Mouse (Mus musculus) layer of hippocampus, adult 6 months (tissue): ENCODE data around the gene Olfr573-ps1. TPM values are rescaled to one million over a fixed set of nuclear protein-coding genes. Genes with fewer than 3 reads are reported as not detected.

Source experiments
- long read RNA-seq, 2 experiments: library from polyadenylated mRNA; unstranded; transcript quantifications; one replicate each; pipeline ENCODE4 v2.0.0; 2019 to 2020
- polyA plus RNA-seq: library from polyadenylated mRNA; unstranded; fragments of <200 nt; fragmentation: Nextera tagmentation; gene quantifications from 2 replicates; pipeline ENCODE4 v1.2.3, GENCODE M21; 2021

Gene Olfr573-ps1
- polyA plus RNA-seq, result not detected in 2 replicates
- long read RNA-seq, experiment 1, result 0 reads
- long read RNA-seq, experiment 2, result 0 reads

DNA sequence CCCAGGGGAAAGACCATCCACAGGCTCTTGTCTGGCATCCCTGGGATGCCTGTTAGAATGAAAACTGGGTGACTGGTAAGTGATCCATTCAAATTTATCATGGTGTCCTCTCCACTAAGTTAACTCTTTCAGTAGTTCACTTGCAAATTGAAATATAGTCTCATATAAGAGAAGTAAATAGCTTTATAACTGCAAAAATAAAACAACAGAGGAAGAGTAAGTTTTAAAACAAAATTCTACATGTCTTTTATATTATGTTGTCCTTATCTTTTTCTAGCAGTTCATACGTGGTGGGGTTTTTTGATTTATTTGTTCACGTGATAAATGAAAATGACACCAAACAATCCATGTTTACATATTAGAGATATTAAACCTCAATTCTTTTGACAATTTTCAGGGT, at the start of gene Olfr573-ps1:
Gene Olfr573-ps1 (minus strand): TSS at position 101 of the 400 bp plus-strand sequence.

DNA sequence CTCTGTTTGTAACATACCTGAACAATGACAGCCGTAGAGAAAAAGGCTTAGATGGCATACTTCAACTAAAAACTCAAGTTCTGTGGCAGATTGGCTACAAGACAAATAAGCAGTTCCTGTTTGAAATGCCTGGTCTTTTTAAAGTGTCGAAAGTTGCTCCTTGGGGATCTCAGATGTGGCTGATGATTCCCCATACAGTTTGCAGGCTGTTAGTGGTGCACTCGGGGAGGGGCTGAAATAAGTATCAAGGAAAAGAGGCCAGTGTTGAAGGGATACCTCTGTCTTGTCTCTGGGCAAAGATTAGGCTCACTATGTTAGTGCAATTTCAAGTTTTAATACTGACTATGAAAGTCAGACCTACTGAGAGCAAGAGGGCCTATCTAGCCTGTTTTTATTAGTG, 46.8 kb upstream of the Olfr573-ps1 start, which contains the start of gene Olfr578:
Gene Olfr578 (minus strand): TSS at position 101 of the 400 bp plus-strand sequence.

DNA sequence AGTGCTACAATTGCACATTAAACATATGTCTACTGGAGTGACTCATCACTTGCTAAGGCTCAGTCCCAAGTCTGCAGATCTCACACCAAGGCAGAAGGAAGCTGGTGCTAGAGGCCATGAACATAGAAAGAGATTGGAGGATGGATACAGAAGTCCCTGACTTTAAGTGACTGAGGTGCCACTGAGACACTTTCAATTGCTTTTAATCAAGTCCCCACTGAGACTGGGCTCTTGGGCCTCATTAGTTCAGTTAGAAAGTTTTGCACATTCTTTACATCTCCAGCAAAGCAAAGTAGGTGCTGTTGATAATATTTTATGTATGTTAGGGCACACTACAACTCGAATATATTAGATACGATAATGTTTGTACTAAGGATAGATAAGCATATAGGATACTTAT, 33.5 kb upstream of the Olfr573-ps1 start, which contains the start of gene Olfr577:
Gene Olfr577 (minus strand): TSS at position 101 of the 400 bp plus-strand sequence.

DNA sequence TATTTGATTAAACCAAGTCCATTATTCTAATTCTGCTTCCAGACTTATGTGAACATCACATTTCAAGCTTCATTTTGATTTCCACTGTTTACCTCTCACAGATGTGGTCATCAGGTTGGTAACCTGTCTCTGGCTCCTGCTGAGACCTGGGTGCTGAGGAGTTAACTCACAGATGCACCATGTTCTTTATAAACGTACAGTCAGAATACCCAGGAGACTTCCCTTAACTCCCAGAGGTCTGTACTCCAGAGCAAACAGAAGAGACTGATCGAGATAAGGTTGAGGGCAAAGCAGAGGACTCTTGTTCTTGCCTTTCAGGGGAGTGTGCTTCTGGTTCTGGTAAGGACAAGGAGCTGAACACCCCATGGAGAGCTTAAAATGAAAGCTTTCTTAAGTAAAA, 20.0 kb upstream of the Olfr573-ps1 start, which contains the start of gene Olfr576:
Gene Olfr576 (plus strand): TSS at position 301 of the 400 bp plus-strand sequence.

DNA sequence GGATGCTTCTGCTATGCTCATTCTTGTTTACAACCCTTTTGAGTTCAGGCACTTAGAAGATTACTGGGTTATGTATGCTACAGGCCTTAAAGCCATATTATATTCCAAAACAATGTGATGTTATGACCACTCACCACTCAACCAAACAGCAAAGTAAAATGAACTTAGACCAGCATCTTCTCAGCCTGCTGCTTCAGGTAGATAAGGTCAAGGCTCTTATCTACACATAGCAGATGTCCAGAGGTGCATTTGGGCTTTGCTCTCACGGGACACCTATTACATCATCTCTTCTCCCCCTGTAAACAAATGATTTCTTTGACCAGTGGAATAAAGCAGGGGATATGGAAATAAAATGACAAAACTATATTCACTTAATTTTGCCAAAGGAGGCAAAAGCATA, 16.2 kb upstream of the Olfr573-ps1 start, which contains the start of gene Olfr575:
Gene Olfr575 (minus strand): TSS at position 183 of the 400 bp plus-strand sequence.

DNA sequence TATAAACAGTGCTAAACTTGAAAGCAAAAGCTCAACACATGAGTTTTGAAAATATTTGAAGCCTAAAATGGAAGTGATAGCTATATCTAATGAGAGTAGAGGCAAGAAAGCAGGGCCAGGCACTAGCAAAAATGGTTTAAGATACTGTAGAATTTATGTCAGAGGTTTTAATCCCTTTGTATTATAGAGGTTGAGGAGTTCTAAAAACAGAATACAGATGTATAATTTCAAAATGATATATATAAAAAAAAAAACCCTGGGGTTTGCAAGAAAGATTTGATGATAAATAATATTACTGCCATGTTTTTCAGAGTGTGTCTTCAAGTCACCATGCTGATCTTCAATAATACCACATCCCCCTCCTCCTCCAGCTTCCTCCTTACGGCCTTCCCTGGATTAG, 5.8 kb upstream of the Olfr573-ps1 start, which contains the start of gene Olfr574:
Gene Olfr574 (plus strand): TSS at position 301 of the 400 bp plus-strand sequence.

DNA sequence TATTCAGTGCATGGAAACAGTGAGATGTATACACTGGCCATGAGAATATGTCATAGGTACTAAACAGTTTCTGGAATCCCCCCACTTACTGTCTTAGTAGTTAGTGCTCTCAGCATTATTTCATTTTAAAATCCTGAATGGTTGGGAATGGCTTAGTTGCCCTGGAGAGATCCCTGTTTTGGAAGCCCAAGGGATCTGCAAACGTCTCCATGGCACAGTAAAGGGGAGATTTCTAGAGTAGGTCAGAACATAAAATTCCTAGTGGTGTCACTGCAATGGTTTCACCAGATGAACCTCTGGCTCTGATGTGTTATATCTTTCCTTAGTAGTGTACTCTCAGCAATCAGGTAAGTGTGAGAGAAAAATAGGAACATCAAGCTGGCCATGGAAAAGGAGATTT, 18.3 kb downstream of the Olfr573-ps1 start, which contains the start of gene Olfr572:
Gene Olfr572 (plus strand): TSS at position 301 of the 400 bp plus-strand sequence.

DNA sequence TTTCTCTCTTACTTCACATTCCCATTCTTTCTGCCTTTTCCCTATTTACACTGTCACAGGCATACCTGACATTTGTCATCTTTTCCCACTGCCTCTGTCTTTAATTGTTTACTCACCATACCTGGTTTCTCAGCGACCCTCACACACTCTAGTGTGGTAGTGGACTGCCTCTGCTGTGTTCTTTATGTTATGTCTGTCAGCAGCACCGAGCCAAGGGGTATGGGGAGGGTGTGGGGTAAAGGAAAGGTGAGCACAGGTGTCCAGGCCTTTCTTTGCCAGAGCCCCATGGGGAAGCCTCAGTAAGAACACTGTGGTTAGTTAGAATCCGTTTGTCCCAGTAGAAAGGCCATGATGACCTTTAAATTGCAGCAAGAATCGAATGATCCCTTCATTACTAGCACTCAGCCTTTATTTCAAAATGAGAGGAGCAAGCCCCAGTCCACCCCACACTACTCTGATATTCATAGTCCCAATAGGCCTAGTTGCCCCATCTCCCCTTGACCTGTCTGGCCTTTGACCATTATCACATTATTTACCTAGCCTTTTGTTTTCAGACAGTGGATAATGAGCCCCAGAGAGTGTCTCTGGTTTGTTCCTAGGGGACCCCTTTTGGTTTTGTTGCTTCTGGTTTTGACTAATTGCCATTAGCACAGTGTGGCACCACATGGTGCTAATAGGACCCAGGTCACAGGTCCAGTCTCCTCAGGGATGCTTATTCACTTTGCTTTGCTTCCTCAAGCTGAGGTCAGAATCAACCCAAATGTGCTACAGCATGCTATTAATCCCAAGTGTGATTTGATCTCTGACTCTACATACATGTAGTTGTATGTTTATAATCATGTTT, 25.1 kb downstream of the Olfr573-ps1 start, which contains the start of gene Olfr571:
Gene Olfr571 (minus strand): TSS at position 505 of the 844 bp plus-strand sequence.

Other genes starting within 250 kb of the Olfr573-ps1 start
- gene Olfr557, start 246.7 kb downstream of the Olfr573-ps1 start, polyA plus RNA-seq, result not detected in 2 replicates
- gene Olfr558, start 240.4 kb downstream of the Olfr573-ps1 start, polyA plus RNA-seq, result 0.10 and 0.13 TPM in 2 replicates
- gene Olfr33, start 223.5 kb downstream of the Olfr573-ps1 start, polyA plus RNA-seq, result not detected in 2 replicates
- not detected in 2 replicates for gene Olfr559, start 215.1 kb downstream of the Olfr573-ps1 start, polyA plus RNA-seq
- not detected in 2 replicates for gene Olfr560, start 183.2 kb downstream of the Olfr573-ps1 start, polyA plus RNA-seq
- gene Olfr78, start 183.1 kb downstream of the Olfr573-ps1 start, polyA plus RNA-seq, result not detected in 2 replicates
- not detected in 2 replicates for gene Olfr561, start 171.4 kb downstream of the Olfr573-ps1 start, polyA plus RNA-seq
- gene Olfr564, start 139.1 kb downstream of the Olfr573-ps1 start, polyA plus RNA-seq, result not detected in 2 replicates
- gene Olfr566, start 83.8 kb downstream of the Olfr573-ps1 start, polyA plus RNA-seq, result not detected in 2 replicates
- gene Olfr568, start 65.5 kb downstream of the Olfr573-ps1 start, polyA plus RNA-seq, result not detected in 2 replicates
- not detected in 2 replicates for gene Olfr569, start 51.7 kb downstream of the Olfr573-ps1 start, polyA plus RNA-seq
- gene Olfr570, start 48.0 kb downstream of the Olfr573-ps1 start, polyA plus RNA-seq, result 0.23 TPM in 1 of 2 replicates, not detected in the other
- gene Olfr571, start 25.0 kb downstream of the Olfr573-ps1 start, polyA plus RNA-seq, result not detected in 2 replicates
- gene Olfr572, start 18.2 kb downstream of the Olfr573-ps1 start, polyA plus RNA-seq, result not detected in 2 replicates
- gene Olfr574, start 5.9 kb upstream of the Olfr573-ps1 start, polyA plus RNA-seq, result not detected in 2 replicates
- gene Olfr575, start 16.2 kb upstream of the Olfr573-ps1 start, polyA plus RNA-seq, result not detected in 2 replicates
- gene Olfr576, start 20.1 kb upstream of the Olfr573-ps1 start, polyA plus RNA-seq, result not detected in 2 replicates
- gene Olfr577, start 33.4 kb upstream of the Olfr573-ps1 start, polyA plus RNA-seq, result not detected in 2 replicates
- not detected in 2 replicates for gene Olfr578, start 46.7 kb upstream of the Olfr573-ps1 start, polyA plus RNA-seq
- not detected in 2 replicates for gene Olfr582, start 95.4 kb upstream of the Olfr573-ps1 start, polyA plus RNA-seq
- not detected in 2 replicates for gene Olfr583, start 108.7 kb upstream of the Olfr573-ps1 start, polyA plus RNA-seq
- not detected in 2 replicates for gene Olfr584, start 139.3 kb upstream of the Olfr573-ps1 start, polyA plus RNA-seq
- gene Olfr585, start 155.1 kb upstream of the Olfr573-ps1 start, polyA plus RNA-seq, result not detected in 2 replicates
- not detected in 2 replicates for gene Olfr586, start 183.1 kb upstream of the Olfr573-ps1 start, polyA plus RNA-seq
- gene Olfr588-ps1, start 198.3 kb upstream of the Olfr573-ps1 start, polyA plus RNA-seq, result not detected in 2 replicates
- not detected in 2 replicates for gene Olfr589, start 213.8 kb upstream of the Olfr573-ps1 start, polyA plus RNA-seq
- gene Olfr591, start 235.8 kb upstream of the Olfr573-ps1 start, polyA plus RNA-seq, result not detected in 2 replicates
- gene Olfr592, start 242.2 kb upstream of the Olfr573-ps1 start, polyA plus RNA-seq, result not detected in 2 replicates